In the genomic region with DNA sequence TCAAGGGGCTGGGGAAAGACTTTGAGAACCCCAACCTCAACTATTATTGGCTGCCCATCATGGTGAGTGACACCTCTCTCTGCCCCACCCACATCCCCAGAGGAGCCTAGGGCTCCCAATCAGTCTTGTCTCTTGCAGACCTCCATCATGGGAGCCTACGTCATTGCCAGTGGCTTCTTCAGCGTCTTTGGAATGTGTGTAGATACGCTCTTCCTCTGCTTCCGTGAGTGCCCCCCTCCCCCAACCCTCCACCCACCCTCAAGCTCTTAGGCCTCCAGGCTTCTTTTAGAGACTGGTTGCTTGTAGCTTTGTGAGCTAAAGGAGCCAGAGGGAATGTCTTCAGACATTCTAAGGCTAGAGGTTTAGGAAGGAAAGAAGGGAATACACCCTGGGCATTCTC, we compare ENCODE assay signal across 24 mouse cellular contexts. TPM values are rescaled to one million over a fixed set of nuclear protein-coding genes. Genes with fewer than 3 reads are reported as not detected.
DNase-seq lines count a peak whose midpoint lies in the region; ATAC-seq lines count a peak whose summit lies in the region.
"Had no signal": no experiment of that assay in that cellular context is flagged by ENCODE, and none has a peak within 500 bp of the region (broad histone marks: within the 10 kb centered on the region; RNA-seq: fewer than 3 reads in every experiment).

No protein-coding gene starts in this region.

- H3K4me2 ChIP-seq in midbrain, embryonic 11.5 days = no peak overlapping the region
- no peak overlapping the region for H3K4me2 ChIP-seq in intestine, embryonic 15.5 days (replicated peaks)
- H3K4me2 ChIP-seq: embryonic facial prominence, embryonic 13.5 days; embryonic facial prominence, embryonic 15.5 days; forebrain, embryonic 12.5 days had no signal

- no peak overlapping the region for H3K4me3 ChIP-seq in midbrain, embryonic 11.5 days (ENCODE audit: low read depth, low read length)
- H3K4me3 ChIP-seq in midbrain, embryonic 10.5 days = no peak overlapping the region
- no peak overlapping the region for H3K4me3 ChIP-seq in intestine, embryonic 15.5 days (replicated peaks)
- H3K4me3 ChIP-seq: embryonic facial prominence, embryonic 13.5 days; embryonic facial prominence, embryonic 15.5 days; erythroblast, embryonic 14.5 days; forebrain, embryonic 10.5 days; forebrain, embryonic 12.5 days had no signal

- 75% methylated on average over 4 of the region's 4 CpGs for WGBS in midbrain, embryonic 11.5 days
- WGBS in midbrain, embryonic 10.5 days = 77% methylated on average over 4 of the region's 4 CpGs
- 60% methylated on average over 4 of the region's 4 CpGs for WGBS in intestine, embryonic 15.5 days

- H3K9ac ChIP-seq in midbrain, embryonic 11.5 days (ENCODE audit: low read length) = no peak overlapping the region
- H3K9ac ChIP-seq in intestine, embryonic 15.5 days = no peak overlapping the region
- H3K9ac ChIP-seq: embryonic facial prominence, embryonic 13.5 days; embryonic facial prominence, embryonic 15.5 days had no signal

- peak; percentile 77 for DNase-seq in midbrain, embryonic 11.5 days (ENCODE audit: low spot score, missing footprints)
- no peak for DNase-seq in midbrain, embryonic 10.5 days (ENCODE audit: low spot score)
- DNase-seq in ES-CJ7 (ENCODE audit: low read depth, low spot score) (peak; percentile 70), ZHBTc4 (ENCODE audit: low read depth, low spot score) (peak; percentile 84)
- no peak for DNase-seq in gastrocnemius, postnatal 25 days
- DNase-seq: adrenal gland, adult 2 months; adrenal gland, postnatal 10 days; adrenal gland, postnatal 25 days; cerebellum, adult 11 months; cerebellum, adult 18-20 months; cerebellum, adult 8-10 months; cerebellum, adult 9-11 months; cerebellum, postnatal 14 days; cerebellum, postnatal 36 days; embryo, embryonic 11 days had no signal

- H3K36me3 ChIP-seq in midbrain, embryonic 11.5 days (ENCODE audit: control insufficient read depth, insufficient read depth, low read length) = no peaks in the 10 kb centered on the region
- 0 out of 2 replicates have a peak, but pooled peaks cover 4% of the 10 kb centered on the region for H3K36me3 ChIP-seq in midbrain, embryonic 10.5 days
- 0 out of 2 replicates have a peak, but pooled peaks cover 3% of the 10 kb centered on the region for H3K36me3 ChIP-seq in intestine, embryonic 15.5 days
- H3K36me3 ChIP-seq: embryonic facial prominence, embryonic 13.5 days; embryonic facial prominence, embryonic 15.5 days; forebrain, embryonic 12.5 days had no signal

- no peaks in the 10 kb centered on the region for H3K9me3 ChIP-seq in midbrain, embryonic 11.5 days (ENCODE audit: control insufficient read depth, low read length)
- no peaks in the 10 kb centered on the region for H3K9me3 ChIP-seq in midbrain, embryonic 10.5 days (replicated peaks)
- no peaks in the 10 kb centered on the region for H3K9me3 ChIP-seq in intestine, embryonic 15.5 days
- H3K9me3 ChIP-seq: embryonic facial prominence, embryonic 13.5 days; embryonic facial prominence, embryonic 15.5 days; forebrain, embryonic 10.5 days; forebrain, embryonic 12.5 days had no signal

- H3K4me1 ChIP-seq in midbrain, embryonic 11.5 days (ENCODE audit: control insufficient read depth, insufficient read depth, low read length) = peaks cover 4% of the 10 kb centered on the region
- peaks cover 21% of the 10 kb centered on the region for H3K4me1 ChIP-seq in midbrain, embryonic 10.5 days
- peaks cover 8% of the 10 kb centered on the region for H3K4me1 ChIP-seq in intestine, embryonic 15.5 days (replicated peaks)

- no peaks in the 10 kb centered on the region for H3K27me3 ChIP-seq in midbrain, embryonic 11.5 days (ENCODE audit: control insufficient read depth, insufficient read depth, low read length)
- peaks cover 9% of the 10 kb centered on the region; the same call in 1 of the 2 replicates for H3K27me3 ChIP-seq in midbrain, embryonic 10.5 days (ENCODE audit: low read depth, poor library complexity, severe bottlenecking)
- H3K27me3 ChIP-seq in intestine, embryonic 15.5 days (replicated peaks) = no peaks in the 10 kb centered on the region
- H3K27me3 ChIP-seq: embryonic facial prominence, embryonic 13.5 days; embryonic facial prominence, embryonic 15.5 days; forebrain, embryonic 12.5 days had no signal

- H3K27ac ChIP-seq in midbrain, embryonic 11.5 days (ENCODE audit: low read depth, low read length) = no peak overlapping the region
- H3K27ac ChIP-seq in midbrain, embryonic 10.5 days (replicated peaks) = no peak overlapping the region
- no peak overlapping the region for H3K27ac ChIP-seq in intestine, embryonic 15.5 days
- H3K27ac ChIP-seq: embryonic facial prominence, embryonic 13.5 days; embryonic facial prominence, embryonic 15.5 days; forebrain, embryonic 10.5 days; forebrain, embryonic 12.5 days had no signal

- ATAC-seq in midbrain, embryonic 11.5 days (ENCODE audit: low FRiP score) = no peak
- ATAC-seq in intestine, embryonic 15.5 days = no peak
- ATAC-seq: forebrain, embryonic 14.5 days; forebrain, embryonic 16.5 days had no signal

RNA-seq across cellular contexts. Expression of a gene that starts 2.2 kb away (rescaled TPM):
- 11.0 and 12.3 TPM in 2 replicates for polyA plus RNA-seq in midbrain, embryonic 11.5 days (2014; fragmentation: Nextera tagmentation; extraction: Ambion mirVana)
- 16.1 and 19.2 TPM in 2 replicates for polyA plus RNA-seq in midbrain, embryonic 10.5 days (2016; fragmentation: Nextera tagmentation; extraction: Ambion mirVana)
- polyA plus RNA-seq in intestine, embryonic 15.5 days (2015; fragmentation: Nextera tagmentation; extraction: Ambion mirVana) = 118 and 134 TPM in 2 replicates
- total RNA-seq in gastrocnemius, postnatal 25 days (2021) = 1 to 10 TPM; 8.5 to 9.3 TPM

RNA-seq across cellular contexts. Expression of a gene that starts 14.6 kb away (rescaled TPM):
- not detected in 2 replicates for polyA plus RNA-seq in midbrain, embryonic 11.5 days (2014; fragmentation: Nextera tagmentation; extraction: Ambion mirVana)
- not detected in 2 replicates for polyA plus RNA-seq in midbrain, embryonic 10.5 days (2016; fragmentation: Nextera tagmentation; extraction: Ambion mirVana)
- 56.2 and 60.4 TPM in 2 replicates for polyA plus RNA-seq in intestine, embryonic 15.5 days (2015; fragmentation: Nextera tagmentation; extraction: Ambion mirVana)
- not detected for total RNA-seq in gastrocnemius, postnatal 25 days (2021)
- total RNA-seq: common myeloid progenitor, adult 5-6 weeks had no signal
- polyA plus RNA-seq: erythroblast, embryonic 14.5 days; forebrain, embryonic 12.5 days; forebrain, embryonic 14.5 days had no signal

RNA-seq across cellular contexts. Expression of a gene that starts 30.2 kb away (rescaled TPM):
- polyA plus RNA-seq in midbrain, embryonic 11.5 days (2014; fragmentation: Nextera tagmentation; extraction: Ambion mirVana) = 0.08 and 0.26 TPM in 2 replicates
- polyA plus RNA-seq in midbrain, embryonic 10.5 days (2016; fragmentation: Nextera tagmentation; extraction: Ambion mirVana) = 0.19 TPM in 1 of 2 replicates, not detected in the other
- 0.43 TPM in 2 replicates for polyA plus RNA-seq in intestine, embryonic 15.5 days (2015; fragmentation: Nextera tagmentation; extraction: Ambion mirVana)
- total RNA-seq in gastrocnemius, postnatal 25 days (2021) = 1 to 10 TPM; 4.4 to 6.7 TPM
- polyA plus RNA-seq: forebrain, embryonic 14.5 days; forebrain, embryonic 16.5 days had no signal

RNA-seq across cellular contexts. Expression of a gene that starts 30.6 kb away (rescaled TPM):
- polyA plus RNA-seq in midbrain, embryonic 11.5 days (2014; fragmentation: Nextera tagmentation; extraction: Ambion mirVana) = 56.9 and 60.5 TPM in 2 replicates
- 88.0 and 91.9 TPM in 2 replicates for polyA plus RNA-seq in midbrain, embryonic 10.5 days (2016; fragmentation: Nextera tagmentation; extraction: Ambion mirVana)
- polyA plus RNA-seq in intestine, embryonic 15.5 days (2015; fragmentation: Nextera tagmentation; extraction: Ambion mirVana) = 61.2 and 67.6 TPM in 2 replicates
- 10 to 100 TPM; 25.5 to 26.4 TPM for total RNA-seq in gastrocnemius, postnatal 25 days (2021)

RNA-seq across cellular contexts. Expression of a gene that starts 30.8 kb away (rescaled TPM):
- 0.83 and 1.5 TPM in 2 replicates for polyA plus RNA-seq in midbrain, embryonic 11.5 days (2014; fragmentation: Nextera tagmentation; extraction: Ambion mirVana)
- polyA plus RNA-seq in midbrain, embryonic 10.5 days (2016; fragmentation: Nextera tagmentation; extraction: Ambion mirVana) = 1.3 TPM in 2 replicates
- polyA plus RNA-seq in intestine, embryonic 15.5 days (2015; fragmentation: Nextera tagmentation; extraction: Ambion mirVana) = 14.9 and 16.0 TPM in 2 replicates
- total RNA-seq in gastrocnemius, postnatal 25 days (2021) = 1 to 10 TPM; 2.6 to 2.9 TPM

Comparison
In these comparisons a context has a peak if more than half of its experiments do, and no peak if none do; other contexts are left out.
1. DNase-seq: peak in midbrain, embryonic 11.5 days (single experiment), ES-CJ7 (single experiment) and ZHBTc4 (single experiment); none in midbrain, embryonic 10.5 days (single experiment) and gastrocnemius, postnatal 25 days (single experiment).
2. RNA of a gene that starts 14.6 kb away (polyA plus RNA-seq): 56.2 to 60.4 TPM in intestine, embryonic 15.5 days; not detected in midbrain, embryonic 10.5 days and not detected in midbrain, embryonic 11.5 days; every median in the first group is over 10 times any median in the second.